Mouse (Mus musculus) C2C12 (cell line): ENCODE data around the gene Med16.

ENCODE experiments used
- CTCF ChIP-seq: IDR thresholded peaks from one replicate; pipeline ENCODE4 v1.5.1; 2011; ENCODE audit not compliant: control insufficient read depth, insufficient read depth, insufficient read length
- MAX ChIP-seq: IDR thresholded peaks from one replicate; pipeline ENCODE4 v1.6.1; 2011; ENCODE audit warnings: mild to moderate bottlenecking, control low read depth
- MYOG ChIP-seq: IDR thresholded peaks from one replicate; pipeline ENCODE4 v1.6.1; 2011; ENCODE audit not compliant: control insufficient read depth, insufficient read length; ENCODE audit errors: extremely low read depth
- USF1 ChIP-seq: IDR thresholded peaks from one replicate; pipeline ENCODE4 v1.6.1; 2011; ENCODE audit warnings: low read depth, mild to moderate bottlenecking, control low read depth, moderate library complexity

DNA sequence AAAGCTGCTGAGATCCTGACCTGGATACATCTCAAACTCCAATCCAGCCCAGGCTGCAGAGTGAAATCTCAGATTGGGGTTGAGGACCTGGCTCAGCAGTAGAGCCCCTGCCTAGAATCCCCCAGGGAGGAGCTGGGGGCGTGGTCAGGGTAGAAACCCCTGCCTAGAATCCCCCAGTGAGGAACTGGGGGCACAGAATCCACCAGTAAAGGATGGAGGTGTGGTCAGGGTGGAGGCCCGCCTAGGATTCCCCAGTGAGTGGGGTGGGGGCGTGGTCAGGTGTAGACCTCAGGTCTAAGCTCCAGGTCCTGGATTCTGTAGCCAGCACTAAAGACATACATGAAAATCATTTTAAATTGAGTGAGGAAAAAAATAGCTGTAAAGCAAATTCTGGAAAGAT lies 35.9 kb downstream of the Med16 start:
- TF ChIP-seq CTCF (no peak), MYOG (no peak), USF1 (no peak), MAX (no peak)
